Mouse (Mus musculus): ENCODE results near the gene Tubb4b.

- TF ChIP-seq USF1 (IDR thresholded peaks at IDR 0.05; ENCODE audit: low read depth, low read length) (no peak), MAFK (IDR thresholded peaks at IDR 0.05; ENCODE audit: borderline replicate concordance, low read depth, low read length) (no peak)
These were observed 3.1 kb downstream of the Tubb4b start for GRCm38 (mm10) chr2:25221331-25221772.
